Mouse (Mus musculus) natural killer cell, adult 2 months (primary cell): ENCODE measurements at regions not wholly inside any gene's neighbourhood (a gene's known extent, or its start where the extent isn't known, plus 50 kb on each side); places are given as distances from the start of the nearest gene placed in this dataset.

ENCODE experiments used
- DNase-seq, 2 experiments: peaks; one replicate each; pipeline ENCODE4 v3.0.0; 2022; ENCODE audit warnings: low spot score in 2 of 2

- DNase-seq, result peak in 1 of 2 experiments; percentile 29
Observed at GRCm38 (mm10) chr5:118458727-118459390, 101.6 kb upstream of the Med13l start.

GRCm38 (mm10) chr5:118459391-118459792 is 101.1 kb upstream of the Med13l start:
- DNase-seq, result no peak

- DNase-seq, result no peak
Observed at GRCm38 (mm10) chr5:118461967-118462366, 98.5 kb upstream of the Med13l start.

- peak; percentile 85 to 87 for DNase-seq
Observed at GRCm38 (mm10) chr5:118464931-118465801, 95.3 kb upstream of the Med13l start.

GRCm38 (mm10) chr5:118465991-118466750 is 94.3 kb upstream of the Med13l start:
- DNase-seq, result peak; percentile 29 to 70

GRCm38 (mm10) chr5:118468739-118469138 is 91.7 kb upstream of the Med13l start:
- DNase-seq, result no peak

GRCm38 (mm10) chr5:118471569-118471968 is 88.9 kb upstream of the Med13l start:
- DNase-seq, result no peak

- no peak for DNase-seq
Observed at GRCm38 (mm10) chr5:118472291-118472690, 88.2 kb upstream of the Med13l start.

GRCm38 (mm10) chr5:118473128-118473730 is 87.2 kb upstream of the Med13l start:
- no peak for DNase-seq

GRCm38 (mm10) chr5:118476597-118476996 is 83.9 kb upstream of the Med13l start:
- DNase-seq, result peak; percentile 25 to 27

GRCm38 (mm10) chr5:118477131-118478119 is 83.1 kb upstream of the Med13l start:
- peak; percentile 71 to 81 for DNase-seq

GRCm38 (mm10) chr5:118478120-118478768 is 82.2 kb upstream of the Med13l start:
- DNase-seq, result peak; percentile 90 to 92

- no peak for DNase-seq
Observed at GRCm38 (mm10) chr5:118480000-118480399, 80.5 kb upstream of the Med13l start.

GRCm38 (mm10) chr5:118480965-118481793 is 79.3 kb upstream of the Med13l start:
- DNase-seq, result no peak

- DNase-seq, result no peak
Observed at GRCm38 (mm10) chr5:118481794-118482049, 78.8 kb upstream of the Med13l start.

GRCm38 (mm10) chr5:118482598-118482997 is 77.9 kb upstream of the Med13l start:
- peak in 1 of 2 experiments; percentile 59 for DNase-seq

- no peak for DNase-seq
Observed at GRCm38 (mm10) chr5:118483001-118483400, 77.5 kb upstream of the Med13l start.

GRCm38 (mm10) chr5:118483532-118483931 is 76.9 kb upstream of the Med13l start:
- DNase-seq, result no peak

- DNase-seq, result no peak
Observed at GRCm38 (mm10) chr5:118485191-118485590, 75.3 kb upstream of the Med13l start.
